Mouse (Mus musculus): ENCODE results near the gene Gm17677.

Gene Gm17677

GRCm38 (mm10) chr9:35740749-35741148 is at the start of gene Gm17677:
Gene Gm17677 (plus strand): TSS chr9:35741049.
- H3K27me3 ChIP-seq (ENCODE audit: insufficient read depth, low read length) = no peaks in the 10 kb centered on the region
- H3K36me3 ChIP-seq (ENCODE audit: insufficient read depth, low read length) = no peaks in the 10 kb centered on the region
- peaks cover 29% of the 10 kb centered on the region for H3K9me3 ChIP-seq (ENCODE audit: low read length)
- TF ChIP-seq POU5F1 (IDR thresholded peaks at IDR 0.05; ENCODE audit: borderline replicate concordance, low read length) (no peak), NANOG (IDR thresholded peaks at IDR 0.05; ENCODE audit: borderline replicate concordance, low read length) (no peak)
- H3K4me1 ChIP-seq (replicated peaks; ENCODE audit: low read depth, low read length) = no peaks in the 10 kb centered on the region
- H3K4me3 ChIP-seq (replicated peaks; ENCODE audit: low read length) = no peak within 1 kb of the TSS

DNA sequence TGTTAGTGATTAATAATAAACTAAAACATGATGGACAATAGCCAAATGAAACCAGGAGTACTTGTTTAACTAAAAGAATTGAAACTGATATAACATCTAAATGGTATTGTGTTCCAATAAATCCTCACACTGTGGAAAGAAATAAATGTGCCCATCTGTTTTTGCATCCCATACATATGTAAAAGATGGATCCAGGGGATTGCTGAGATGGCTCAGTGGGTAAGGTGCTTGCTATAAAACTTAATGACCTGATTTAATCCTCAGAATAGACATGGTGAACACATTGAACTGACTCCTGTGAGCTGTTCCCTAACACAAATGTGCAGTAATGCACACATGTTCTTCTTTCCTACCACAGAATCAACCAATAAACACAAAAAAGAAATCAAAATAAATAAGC is 48.9 kb upstream of the Gm17677 start:
- H3K4me1 ChIP-seq (replicated peaks; ENCODE audit: low read depth, low read length) = no peaks in the 10 kb centered on the region
- no peak overlapping the region for H3K4me3 ChIP-seq (replicated peaks; ENCODE audit: low read length)
- no peaks in the 10 kb centered on the region for H3K27me3 ChIP-seq (ENCODE audit: insufficient read depth, low read length)
- H3K36me3 ChIP-seq (ENCODE audit: insufficient read depth, low read length) = no peaks in the 10 kb centered on the region
- TF ChIP-seq POU5F1 (IDR thresholded peaks at IDR 0.05; ENCODE audit: borderline replicate concordance, low read length) = no peak
- no peak for TF ChIP-seq NANOG (IDR thresholded peaks at IDR 0.05; ENCODE audit: borderline replicate concordance, low read length)
- no peak for TF ChIP-seq CTCF (conservative IDR thresholded peaks at IDR 0.05; ENCODE audit: low read length)
- H3K9me3 ChIP-seq (ENCODE audit: low read length) = no peaks in the 10 kb centered on the region; the same call in 1 of the 2 replicates

DNA sequence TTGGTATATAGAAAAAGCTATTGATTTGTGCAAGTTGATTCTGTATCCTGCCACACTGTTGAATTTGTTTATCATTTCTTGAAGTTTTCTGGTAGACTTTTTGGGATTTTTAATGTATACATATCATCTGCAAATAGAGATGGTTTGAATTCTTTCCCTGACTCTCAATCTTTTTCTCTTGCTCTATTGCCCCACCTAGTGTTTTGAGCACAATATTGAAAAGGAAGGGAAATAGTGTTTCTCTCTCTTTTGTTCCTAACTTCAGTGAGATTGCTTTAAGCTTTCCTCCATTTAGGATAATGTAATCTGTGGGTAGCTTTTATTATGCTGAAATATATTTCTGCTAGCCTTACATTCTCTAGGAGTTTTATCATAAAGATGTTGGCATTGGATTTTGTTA is 33.6 kb upstream of the Gm17677 start:
- peaks cover 25% of the 10 kb centered on the region for H3K9me3 ChIP-seq (ENCODE audit: low read length)
- H3K27me3 ChIP-seq (ENCODE audit: insufficient read depth, low read length) = no peaks in the 10 kb centered on the region
- no peak overlapping the region for H3K4me3 ChIP-seq (replicated peaks; ENCODE audit: low read length)
- TF ChIP-seq CTCF (conservative IDR thresholded peaks at IDR 0.05; ENCODE audit: low read length) (peak; percentile 27), NANOG (IDR thresholded peaks at IDR 0.05; ENCODE audit: borderline replicate concordance, low read length) (no peak), POU5F1 (IDR thresholded peaks at IDR 0.05; ENCODE audit: borderline replicate concordance, low read length) (no peak)
- no peaks in the 10 kb centered on the region for H3K36me3 ChIP-seq (ENCODE audit: insufficient read depth, low read length)
- H3K4me1 ChIP-seq (replicated peaks; ENCODE audit: low read depth, low read length) = no peaks in the 10 kb centered on the region

DNA sequence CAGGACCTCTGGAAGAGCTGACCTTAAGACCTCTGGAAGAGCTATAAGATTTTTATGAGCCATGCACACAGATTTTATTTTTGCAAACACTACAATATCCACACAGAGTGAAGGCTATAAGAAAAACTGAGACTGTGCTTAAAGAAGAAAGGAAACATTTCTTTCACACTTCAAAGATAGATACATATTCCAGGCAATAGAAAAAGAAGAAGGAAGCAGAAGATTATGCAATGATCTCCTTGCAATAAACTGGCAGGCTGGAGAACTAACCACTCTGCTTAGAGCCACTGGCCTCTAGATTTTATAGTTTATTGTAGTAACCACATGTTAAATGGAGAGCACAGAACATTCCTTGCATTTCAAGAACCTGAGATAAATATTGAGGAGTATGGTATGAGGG is 16.0 kb downstream of the Gm17677 start:
- H3K27me3 ChIP-seq (ENCODE audit: insufficient read depth, low read length) = no peaks in the 10 kb centered on the region
- no peaks in the 10 kb centered on the region for H3K4me1 ChIP-seq (replicated peaks; ENCODE audit: low read depth, low read length)
- TF ChIP-seq CTCF (conservative IDR thresholded peaks at IDR 0.05; ENCODE audit: low read length) (no peak), POU5F1 (IDR thresholded peaks at IDR 0.05; ENCODE audit: borderline replicate concordance, low read length) (no peak), NANOG (IDR thresholded peaks at IDR 0.05; ENCODE audit: borderline replicate concordance, low read length) (no peak)
- H3K9me3 ChIP-seq (ENCODE audit: low read length) = no peaks in the 10 kb centered on the region
- H3K4me3 ChIP-seq (replicated peaks; ENCODE audit: low read length) = no peak overlapping the region
- H3K36me3 ChIP-seq (ENCODE audit: insufficient read depth, low read length) = no peaks in the 10 kb centered on the region

GRCm38 (mm10) chr9:35778009-35778408 is 37.2 kb downstream of the Gm17677 start, which contains the start of gene Gm17727:
Gene Gm17727 (minus strand): TSS chr9:35778109.
- no peak for TF ChIP-seq NANOG (IDR thresholded peaks at IDR 0.05; ENCODE audit: borderline replicate concordance, low read length)
- TF ChIP-seq CTCF (conservative IDR thresholded peaks at IDR 0.05; ENCODE audit: low read length) = no peak
- TF ChIP-seq POU5F1 (IDR thresholded peaks at IDR 0.05; ENCODE audit: borderline replicate concordance, low read length) = no peak
- no peaks in the 10 kb centered on the region for H3K27me3 ChIP-seq (ENCODE audit: insufficient read depth, low read length)
- no peak within 1 kb of the TSS for H3K4me3 ChIP-seq (replicated peaks; ENCODE audit: low read length)
- H3K9me3 ChIP-seq (ENCODE audit: low read length) = no peaks in the 10 kb centered on the region
- H3K36me3 ChIP-seq (ENCODE audit: insufficient read depth, low read length) = no peaks in the 10 kb centered on the region
- no peaks in the 10 kb centered on the region for H3K4me1 ChIP-seq (replicated peaks; ENCODE audit: low read depth, low read length)

DNA sequence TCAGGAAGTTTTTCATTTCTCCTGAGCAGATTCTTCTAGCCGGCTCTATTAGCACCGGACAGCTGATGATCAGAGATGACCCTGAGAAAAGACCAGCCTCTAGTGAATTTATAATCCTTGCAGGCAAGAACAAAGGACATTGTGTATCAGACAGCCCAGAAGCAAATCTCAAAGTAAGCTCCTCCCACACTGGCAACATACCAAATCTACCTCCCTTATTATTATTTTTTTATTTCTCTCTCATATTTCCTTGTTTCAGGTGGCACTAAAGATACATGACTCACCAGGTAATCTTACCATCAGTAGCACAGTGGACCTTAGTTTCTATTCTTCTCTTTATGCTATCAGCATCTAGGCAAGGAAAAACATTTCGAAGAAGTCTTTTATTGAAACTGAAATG is 49.2 kb downstream of the Gm17677 start, which contains the start of the genes Gm27235 and D730048I06Rik:
Gene Gm27235, minus strand, starts transcription at position 101 of the 400 bp plus-strand sequence.
Gene D730048I06Rik, minus strand, starts transcription at position 112 of the 400 bp plus-strand sequence.
- Histone ChIP-seq H3K4me1 (replicated peaks; ENCODE audit: low read depth, low read length) (no peaks in the 10 kb centered on the region), H3K36me3 (ENCODE audit: insufficient read depth, low read length) (no peaks in the 10 kb centered on the region), H3K9me3 (ENCODE audit: low read length) (no peaks in the 10 kb centered on the region), H3K27me3 (ENCODE audit: insufficient read depth, low read length) (no peaks in the 10 kb centered on the region), H3K4me3 (replicated peaks; ENCODE audit: low read length) (no peak within 1 kb of the TSS)
- TF ChIP-seq CTCF (conservative IDR thresholded peaks at IDR 0.05; ENCODE audit: low read length) (no peak), POU5F1 (IDR thresholded peaks at IDR 0.05; ENCODE audit: borderline replicate concordance, low read length) (no peak), NANOG (IDR thresholded peaks at IDR 0.05; ENCODE audit: borderline replicate concordance, low read length) (no peak)
